Mouse (Mus musculus) liver, adult 2 months (tissue): ENCODE results near the gene Bnc2. TPM values are rescaled to one million over a fixed set of nuclear protein-coding genes. Genes with fewer than 3 reads are reported as not detected.

ENCODE experiments used
- DNase-seq: peaks from one replicate; pipeline ENCODE4 v3.0.0-alpha.2; 2011; ENCODE audit warnings: low read depth, low spot score; ENCODE audit errors: extremely low read depth
- H3K27ac ChIP-seq: fragments of 200-500 bp; replicated peaks from 2 replicates; pipeline ENCODE4 v1.5.1; 2012; ENCODE audit warnings: low read depth, mild to moderate bottlenecking, control low read depth, inconsistent platforms, low read length; ENCODE audit not compliant: insufficient read depth
- H3K27me3 ChIP-seq: fragments of 200-500 bp; 2 replicates; pipeline ENCODE4 v1.6.1; 2012; ENCODE audit warnings: mild to moderate bottlenecking, moderate library complexity, low read length, inconsistent platforms; ENCODE audit not compliant: control insufficient read depth, insufficient read depth
- H3K36me3 ChIP-seq: fragments of 200-500 bp; 2 replicates; pipeline ENCODE4 v1.6.1; 2012; ENCODE audit warnings: low read length, inconsistent platforms; ENCODE audit not compliant: control insufficient read depth, insufficient read depth
- H3K4me1 ChIP-seq: fragments of 200-500 bp; 2 replicates; pipeline ENCODE4 v1.6.1; 2011; ENCODE audit warnings: low read length; ENCODE audit not compliant: control insufficient read depth, insufficient read depth
- H3K4me3 ChIP-seq: fragments of 200-500 bp; 2 replicates; pipeline ENCODE4 v1.5.1; 2011; ENCODE audit warnings: low read depth, mild to moderate bottlenecking, control low read depth, low read length, moderate library complexity; ENCODE audit not compliant: insufficient read depth
- H3K79me2 ChIP-seq: fragments of 200-500 bp; 2 replicates; pipeline ENCODE4 v1.6.1; 2012; ENCODE audit warnings: inconsistent platforms, mild to moderate bottlenecking, low read length, moderate library complexity; ENCODE audit not compliant: control insufficient read depth, insufficient read depth
- H3K9ac ChIP-seq: fragments of 200-500 bp; 2 replicates; pipeline ENCODE4 v1.6.1; 2012; ENCODE audit warnings: low read depth, mild to moderate bottlenecking, control low read depth, inconsistent platforms, low read length
- CTCF ChIP-seq: fragments of 200-500 bp; IDR thresholded peaks from 2 replicates; pipeline ENCODE4 v1.5.1; 2011; ENCODE audit warnings: low read depth, low read length, control low read depth
- POLR2A ChIP-seq: fragments of 200-500 bp; IDR thresholded peaks from 2 replicates; pipeline ENCODE4 v1.6.1; 2011; ENCODE audit warnings: low read length, control low read depth; ENCODE audit not compliant: insufficient read depth; ENCODE audit errors: extremely low read depth
- WGBS: fragments of 180-500 bp; shearing (Covaris S2); methylation state at CpG from one replicate; pipeline ENCODE4 v1.1.7; 2018; 5-methylcytosine and 5-hydroxymethylcytosine counted together
- polyA plus RNA-seq: library from polyadenylated mRNA; depleted of rRNA; stranded (reverse); fragments of >200 nt; gene quantifications from 2 replicates; pipeline ENCODE4 v1.2.3, GENCODE M21; 2012
- total RNA-seq: library from RNA; depleted of rRNA; stranded (reverse); fragments of >200 nt; gene quantifications from 2 replicates; pipeline ENCODE4 v1.2.3, GENCODE M21; 2014

Gene Bnc2
- total and polyA plus RNA-seq, 2 experiments: 0.09 to 0.12 TPM

GRCm38 (mm10) chr4:84352656-84353055, 322.4 kb downstream of the Bnc2 start:
- 73% methylated on average over 2 of the region's 2 CpGs for WGBS
- no peak for TF ChIP-seq CTCF
- no peak for TF ChIP-seq POLR2A
- no peaks in the 10 kb centered on the region for H3K36me3 ChIP-seq

GRCm38 (mm10) chr4:84349536-84349935, 325.5 kb downstream of the Bnc2 start:
- Histone ChIP-seq H3K27ac (no peak overlapping the region), H3K4me3 (no peak overlapping the region), H3K4me1 (no peaks in the 10 kb centered on the region), H3K36me3 (no peaks in the 10 kb centered on the region), H3K79me2 (no peaks in the 10 kb centered on the region), H3K27me3 (no peaks in the 10 kb centered on the region), H3K9ac (no peak overlapping the region)
- TF ChIP-seq CTCF: no peak
- no peak for DNase-seq
- WGBS: 41% methylated on average over 5 of the region's 5 CpGs

More at GRCm38 (mm10) chr4:84352656-84353055, 322.4 kb downstream of the Bnc2 start:
- Histone ChIP-seq H3K27me3 (no peaks in the 10 kb centered on the region), H3K4me1 (no peaks in the 10 kb centered on the region), H3K27ac (no peak overlapping the region), H3K4me3 (no peak overlapping the region), H3K9ac (no peak overlapping the region), H3K79me2 (no peaks in the 10 kb centered on the region)
- no peak for DNase-seq

GRCm38 (mm10) chr4:84339172-84339571, 335.9 kb downstream of the Bnc2 start:
- Histone ChIP-seq H3K79me2 (no peaks in the 10 kb centered on the region), H3K4me1 (no peaks in the 10 kb centered on the region), H3K4me3 (no peak overlapping the region), H3K27me3 (no peaks in the 10 kb centered on the region), H3K9ac (no peak overlapping the region), H3K27ac (no peak overlapping the region), H3K36me3 (no peaks in the 10 kb centered on the region)
- no peak for DNase-seq
- WGBS: 85% methylated on average over 4 of the region's 4 CpGs
- TF ChIP-seq POLR2A: no peak

GRCm38 (mm10) chr4:84331995-84332394, 343.1 kb downstream of the Bnc2 start:
- H3K4me3 ChIP-seq: no peak overlapping the region
- H3K79me2 ChIP-seq: no peaks in the 10 kb centered on the region
- TF ChIP-seq POLR2A (no peak), CTCF (no peak)
- H3K36me3 ChIP-seq: no peaks in the 10 kb centered on the region
- no peaks in the 10 kb centered on the region for H3K27me3 ChIP-seq
- 86% methylated on average over 9 of the region's 9 CpGs for WGBS
- no peak overlapping the region for H3K9ac ChIP-seq
- no peaks in the 10 kb centered on the region for H3K4me1 ChIP-seq
- no peak for DNase-seq
- H3K27ac ChIP-seq: no peak overlapping the region

GRCm38 (mm10) chr4:84331450-84331849, 343.6 kb downstream of the Bnc2 start:
- no peaks in the 10 kb centered on the region for H3K4me1 ChIP-seq
- H3K27me3 ChIP-seq: no peaks in the 10 kb centered on the region
- 77% methylated on average over 3 of the region's 3 CpGs for WGBS
- no peak overlapping the region for H3K27ac ChIP-seq
- DNase-seq: no peak
- H3K4me3 ChIP-seq: no peak overlapping the region
- H3K79me2 ChIP-seq: no peaks in the 10 kb centered on the region
- TF ChIP-seq POLR2A: no peak
- no peak for TF ChIP-seq CTCF
- no peak overlapping the region for H3K9ac ChIP-seq
- no peaks in the 10 kb centered on the region for H3K36me3 ChIP-seq

GRCm38 (mm10) chr4:84330509-84330908, 344.6 kb downstream of the Bnc2 start:
- 95% methylated on average over 4 of the region's 4 CpGs for WGBS
- Histone ChIP-seq H3K9ac (no peak overlapping the region), H3K36me3 (no peaks in the 10 kb centered on the region)

More at GRCm38 (mm10) chr4:84330509-84330908, 344.6 kb downstream of the Bnc2 start:
- no peaks in the 10 kb centered on the region for H3K4me1 ChIP-seq
- TF ChIP-seq POLR2A (no peak), CTCF (no peak)
- H3K27me3 ChIP-seq: no peaks in the 10 kb centered on the region
- no peak overlapping the region for H3K4me3 ChIP-seq
- no peak overlapping the region for H3K27ac ChIP-seq
- no peaks in the 10 kb centered on the region for H3K79me2 ChIP-seq
- DNase-seq: no peak
